Mouse (Mus musculus) C3H10T1/2 (cell line): ENCODE data around the gene Uba1y. TPM values are rescaled to one million over a fixed set of nuclear protein-coding genes. Genes with fewer than 3 reads are reported as not detected.

ENCODE experiments used
- polyA plus RNA-seq, 2 experiments: library from polyadenylated mRNA; unstranded; fragments of >200 nt; fragmentation: generic; extraction: Trizol; gene quantifications; one replicate each; pipeline ENCODE4 v1.2.1; 2012; ENCODE audit warnings: missing spikeins in 2 of 2

Uba1y gene
- not detected for polyA plus RNA-seq

DNA sequence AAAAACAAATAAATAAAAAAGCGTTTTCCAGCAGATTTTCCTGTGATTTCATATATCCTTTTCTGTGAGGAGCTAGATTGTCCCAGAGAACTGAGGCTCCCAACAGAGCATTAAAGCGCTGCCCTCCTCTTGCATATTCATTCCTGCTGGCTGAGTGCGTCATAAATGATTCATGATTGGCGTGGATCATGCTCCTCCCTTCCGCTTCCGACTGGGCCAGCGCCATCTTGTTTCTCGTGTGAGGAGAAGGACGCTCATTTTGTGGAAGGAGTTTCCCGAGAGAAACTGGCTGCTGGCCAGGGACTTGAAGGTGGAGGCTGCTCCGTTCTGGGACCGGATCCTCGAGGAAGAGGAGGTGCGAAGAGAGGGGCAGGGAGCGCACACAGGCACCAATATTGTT, at the start of gene Uba1y:
Gene Uba1y (plus strand): TSS at position 254 of the 400 bp plus-strand sequence.

DNA sequence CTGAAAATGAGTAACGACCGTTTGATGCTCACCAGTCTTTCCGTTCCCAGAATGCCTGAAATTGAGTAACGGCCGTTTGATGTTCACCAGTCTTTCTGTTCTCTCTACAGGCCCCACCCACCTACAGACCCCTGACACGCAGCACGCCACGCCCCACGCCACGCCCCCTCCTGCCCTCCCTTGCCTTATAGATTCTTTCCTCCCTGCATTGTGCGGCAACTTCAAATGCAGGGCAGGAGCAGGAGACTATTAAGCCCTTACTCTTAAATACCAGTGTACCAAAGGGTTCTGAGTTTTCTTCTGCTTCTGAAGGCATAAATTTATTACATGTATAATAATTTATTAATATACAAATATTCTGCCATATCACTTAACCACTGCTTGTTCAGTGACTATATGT, 21.1 kb upstream of the Uba1y start, which contains the start of gene Zfy1:
Gene Zfy1 (minus strand): TSS at position 101 of the 400 bp plus-strand sequence.

Other genes with a start within 250 kb of the Uba1y start
- not detected for gene Zfy1, start 21.2 kb upstream of the Uba1y start, polyA plus RNA-seq
- not detected for gene Kdm5d, start 79.1 kb downstream of the Uba1y start, polyA plus RNA-seq
- not detected for gene Eif2s3y, start 191.9 kb downstream of the Uba1y start, polyA plus RNA-seq